Mouse (Mus musculus): ENCODE measurements at regions not wholly inside any gene's neighbourhood (a gene's known extent, or its start where the extent isn't known, plus 50 kb on each side); places are given as distances from the start of the nearest gene placed in this dataset.

- no peak for TF ChIP-seq CTCF (IDR thresholded peaks at IDR 0.05; ENCODE audit: borderline replicate concordance, insufficient read depth, low read length)
- no peak for TF ChIP-seq POLR2A (IDR thresholded peaks at IDR 0.05; ENCODE audit: low read depth, low read length)
- Histone ChIP-seq H3K27ac (ENCODE audit: insufficient read depth, low read length) (no peak overlapping the region), H3K4me3 (ENCODE audit: insufficient read depth, low read length) (no peak overlapping the region), H3K4me1 (ENCODE audit: control insufficient read depth, insufficient read depth, low read length) (no peaks in the 10 kb centered on the region)
Measured at GRCm38 (mm10) chr12:56114446-56114845, 231.2 kb downstream of the Mbip start.

- no peaks in the 10 kb centered on the region for H3K4me1 ChIP-seq (ENCODE audit: control insufficient read depth, insufficient read depth, low read length)
- no peak for TF ChIP-seq POLR2A (IDR thresholded peaks at IDR 0.05; ENCODE audit: low read depth, low read length)
- no peak for TF ChIP-seq CTCF (IDR thresholded peaks at IDR 0.05; ENCODE audit: borderline replicate concordance, insufficient read depth, low read length)
- H3K27ac ChIP-seq (ENCODE audit: insufficient read depth, low read length), result no peak overlapping the region
- H3K4me3 ChIP-seq (ENCODE audit: insufficient read depth, low read length), result no peak overlapping the region
Measured at GRCm38 (mm10) chr12:56081406-56081805, 245.3 kb downstream of the Brms1l start.

- Histone ChIP-seq H3K4me1 (ENCODE audit: control insufficient read depth, insufficient read depth, low read length) (no peaks in the 10 kb centered on the region), H3K27ac (ENCODE audit: insufficient read depth, low read length) (no peak overlapping the region), H3K4me3 (ENCODE audit: insufficient read depth, low read length) (no peak overlapping the region)
- TF ChIP-seq CTCF (IDR thresholded peaks at IDR 0.05; ENCODE audit: borderline replicate concordance, insufficient read depth, low read length), result no peak
- no peak for TF ChIP-seq POLR2A (IDR thresholded peaks at IDR 0.05; ENCODE audit: low read depth, low read length)
Measured at GRCm38 (mm10) chr12:56064183-56064582, 228.1 kb downstream of the Brms1l start.

- Histone ChIP-seq H3K4me3 (ENCODE audit: insufficient read depth, low read length) (no peak overlapping the region), H3K27ac (ENCODE audit: insufficient read depth, low read length) (no peak overlapping the region), H3K4me1 (ENCODE audit: control insufficient read depth, insufficient read depth, low read length) (no peaks in the 10 kb centered on the region)
- TF ChIP-seq CTCF (IDR thresholded peaks at IDR 0.05; ENCODE audit: borderline replicate concordance, insufficient read depth, low read length) (no peak), POLR2A (IDR thresholded peaks at IDR 0.05; ENCODE audit: low read depth, low read length) (no peak)
Measured at GRCm38 (mm10) chr12:56058876-56059275, 222.8 kb downstream of the Brms1l start.

- TF ChIP-seq CTCF (IDR thresholded peaks at IDR 0.05; ENCODE audit: borderline replicate concordance, insufficient read depth, low read length), result peak; percentile 96
- TF ChIP-seq POLR2A (IDR thresholded peaks at IDR 0.05; ENCODE audit: low read depth, low read length), result no peak
- no peaks in the 10 kb centered on the region for H3K4me1 ChIP-seq (ENCODE audit: control insufficient read depth, insufficient read depth, low read length)
- no peak overlapping the region for H3K4me3 ChIP-seq (ENCODE audit: insufficient read depth, low read length)
- no peak overlapping the region for H3K27ac ChIP-seq (ENCODE audit: insufficient read depth, low read length)
Measured at GRCm38 (mm10) chr12:56058463-56058862, 222.3 kb downstream of the Brms1l start.

- Histone ChIP-seq H3K4me1 (ENCODE audit: control insufficient read depth, insufficient read depth, low read length) (no peaks in the 10 kb centered on the region), H3K4me3 (ENCODE audit: insufficient read depth, low read length) (no peak overlapping the region)
Measured at GRCm38 (mm10) chr12:56055382-56055781, 219.3 kb downstream of the Brms1l start.

GRCm38 (mm10) chr12:56046050-56046449 is 209.9 kb downstream of the Brms1l start:
- no peaks in the 10 kb centered on the region for H3K4me1 ChIP-seq (ENCODE audit: control insufficient read depth, insufficient read depth, low read length)
- no peak overlapping the region for H3K27ac ChIP-seq (ENCODE audit: insufficient read depth, low read length)
- TF ChIP-seq CTCF (IDR thresholded peaks at IDR 0.05; ENCODE audit: borderline replicate concordance, insufficient read depth, low read length) (no peak), POLR2A (IDR thresholded peaks at IDR 0.05; ENCODE audit: low read depth, low read length) (no peak)
- no peak overlapping the region for H3K4me3 ChIP-seq (ENCODE audit: insufficient read depth, low read length)

More at GRCm38 (mm10) chr12:56055382-56055781, 219.3 kb downstream of the Brms1l start:
- TF ChIP-seq CTCF (IDR thresholded peaks at IDR 0.05; ENCODE audit: borderline replicate concordance, insufficient read depth, low read length), result no peak
- no peak for TF ChIP-seq POLR2A (IDR thresholded peaks at IDR 0.05; ENCODE audit: low read depth, low read length)
- H3K27ac ChIP-seq (ENCODE audit: insufficient read depth, low read length), result no peak overlapping the region

GRCm38 (mm10) chr12:56020954-56021514 is 184.9 kb downstream of the Brms1l start:
- TF ChIP-seq CTCF (IDR thresholded peaks at IDR 0.05; ENCODE audit: borderline replicate concordance, insufficient read depth, low read length), result no peak
- TF ChIP-seq POLR2A (IDR thresholded peaks at IDR 0.05; ENCODE audit: low read depth, low read length), result no peak
- Histone ChIP-seq H3K27ac (ENCODE audit: insufficient read depth, low read length) (no peak overlapping the region), H3K4me3 (ENCODE audit: insufficient read depth, low read length) (no peak overlapping the region), H3K4me1 (ENCODE audit: control insufficient read depth, insufficient read depth, low read length) (no peaks in the 10 kb centered on the region)

GRCm38 (mm10) chr12:56020547-56020946 is 184.4 kb downstream of the Brms1l start:
- TF ChIP-seq POLR2A (IDR thresholded peaks at IDR 0.05; ENCODE audit: low read depth, low read length) (no peak), CTCF (IDR thresholded peaks at IDR 0.05; ENCODE audit: borderline replicate concordance, insufficient read depth, low read length) (no peak)
- Histone ChIP-seq H3K4me3 (ENCODE audit: insufficient read depth, low read length) (no peak overlapping the region), H3K4me1 (ENCODE audit: control insufficient read depth, insufficient read depth, low read length) (no peaks in the 10 kb centered on the region), H3K27ac (ENCODE audit: insufficient read depth, low read length) (no peak overlapping the region)

- TF ChIP-seq POLR2A (IDR thresholded peaks at IDR 0.05; ENCODE audit: low read depth, low read length), result no peak
- TF ChIP-seq CTCF (IDR thresholded peaks at IDR 0.05; ENCODE audit: borderline replicate concordance, insufficient read depth, low read length), result no peak
- H3K4me1 ChIP-seq (ENCODE audit: control insufficient read depth, insufficient read depth, low read length), result no peaks in the 10 kb centered on the region
- H3K27ac ChIP-seq (ENCODE audit: insufficient read depth, low read length), result no peak overlapping the region
- no peak overlapping the region for H3K4me3 ChIP-seq (ENCODE audit: insufficient read depth, low read length)
Measured at GRCm38 (mm10) chr12:56009976-56010375, 173.9 kb downstream of the Brms1l start.

All from embryonic fibroblast, embryonic 13.5 days (primary cell).